ENCODE assay signal across 16 mouse cellular contexts in genomic region chr10:23394556-23395245, GRCm38 (mm10). TPM values are rescaled to one million over a fixed set of nuclear protein-coding genes. Genes with fewer than 3 reads are reported as not detected.
DNase-seq lines count a peak whose midpoint lies in the region; ATAC-seq and TF ChIP-seq lines count a peak whose summit lies in the region.
"Had no signal": no experiment of that assay in that cellular context is flagged by ENCODE, and none has a peak within 500 bp of the region (broad histone marks: within the 10 kb centered on the region; RNA-seq: fewer than 3 reads in every experiment).

No protein-coding gene starts in this region.

- 0 out of 2 replicates have a peak overlapping the region, but pooled peaks have one; percentile 4 for H3K27ac ChIP-seq in kidney, embryonic 15.5 days
- H3K27ac ChIP-seq in kidney, embryonic 16.5 days (ENCODE audit: low read length), result no peak overlapping the region
- no peak overlapping the region for H3K27ac ChIP-seq in limb, embryonic 14.5 days (replicated peaks; ENCODE audit: low read depth, low read length)
- H3K27ac ChIP-seq: liver, embryonic 14.5 days; midbrain, embryonic 12.5 days; neural tube, embryonic 12.5 days had no signal

- DNase-seq in cerebellum, postnatal 14 days, result peak; percentile 20 to 60
- no peak for DNase-seq in cerebellum, adult 9-11 months
- peak; percentile 32 for DNase-seq in fibroblast of lung, adult 2 months (ENCODE audit: low read depth)
- peak; percentile 36 for DNase-seq in limb, embryonic 14.5 days (ENCODE audit: low spot score)
- no peak for DNase-seq in spleen, adult 18-20 months
- DNase-seq in kidney, adult 8-10 months, result no peak
- DNase-seq: cerebellum, adult 18-20 months; forebrain, postnatal 0 days; kidney, adult 11 months; right cerebral cortex, adult 18-20 months; thymus, adult 2 months had no signal

- 70% methylated on average over 11 of the region's 11 CpGs for whole genome bisulfite sequencing in kidney, embryonic 15.5 days
- WGBS in kidney, embryonic 16.5 days, result 75% methylated on average over 11 of the region's 11 CpGs
- 73% methylated on average over 11 of the region's 11 CpGs for WGBS in limb, embryonic 14.5 days

- H3K27me3 ChIP-seq in kidney, embryonic 15.5 days, result no peaks in the 10 kb centered on the region
- no peaks in the 10 kb centered on the region for H3K27me3 ChIP-seq in kidney, embryonic 16.5 days (ENCODE audit: insufficient read depth, low read length)
- no peaks in the 10 kb centered on the region for H3K27me3 ChIP-seq in limb, embryonic 14.5 days (ENCODE audit: control insufficient read depth, insufficient read depth, low read length)
- H3K27me3 ChIP-seq: midbrain, embryonic 12.5 days; neural tube, embryonic 12.5 days had no signal

- no peak for TF ChIP-seq POLR2A in limb, embryonic 14.5 days (IDR thresholded peaks at IDR 0.05; ENCODE audit: borderline replicate concordance, extremely low read depth, insufficient read depth, insufficient read length)

- H3K9me3 ChIP-seq in kidney, embryonic 15.5 days (replicated peaks), result no peaks in the 10 kb centered on the region
- H3K9me3 ChIP-seq in kidney, embryonic 16.5 days (ENCODE audit: low read length), result no peaks in the 10 kb centered on the region
- H3K9me3 ChIP-seq in limb, embryonic 14.5 days (ENCODE audit: control insufficient read depth, low read length), result no peaks in the 10 kb centered on the region
- H3K9me3 ChIP-seq: midbrain, embryonic 12.5 days; neural tube, embryonic 12.5 days had no signal

- no peak overlapping the region for H3K9ac ChIP-seq in kidney, embryonic 15.5 days
- no peak overlapping the region for H3K9ac ChIP-seq in kidney, embryonic 16.5 days (replicated peaks; ENCODE audit: low read length)
- H3K9ac ChIP-seq in limb, embryonic 14.5 days (ENCODE audit: low read depth, low read length, severe bottlenecking), result no peak overlapping the region
- H3K9ac ChIP-seq: forebrain, postnatal 0 days; liver, embryonic 14.5 days; midbrain, embryonic 12.5 days; neural tube, embryonic 12.5 days had no signal

- peaks cover 11% of the 10 kb centered on the region for H3K4me1 ChIP-seq in kidney, embryonic 15.5 days
- peaks cover 7% of the 10 kb centered on the region for H3K4me1 ChIP-seq in kidney, embryonic 16.5 days (ENCODE audit: insufficient read depth, low read length)
- H3K4me1 ChIP-seq in limb, embryonic 14.5 days (ENCODE audit: control insufficient read depth, insufficient read depth, low read length), result peaks cover 12% of the 10 kb centered on the region
- H3K4me1 ChIP-seq: midbrain, embryonic 12.5 days; neural tube, embryonic 12.5 days had no signal

- H3K4me2 ChIP-seq in kidney, embryonic 15.5 days, result no peak overlapping the region
- no peak overlapping the region for H3K4me2 ChIP-seq in kidney, embryonic 16.5 days (replicated peaks; ENCODE audit: low read depth, low read length)
- no peak overlapping the region for H3K4me2 ChIP-seq in limb, embryonic 14.5 days (replicated peaks; ENCODE audit: low read depth, low read length, severe bottlenecking)
- H3K4me2 ChIP-seq: midbrain, embryonic 12.5 days; neural tube, embryonic 12.5 days had no signal

- no peaks in the 10 kb centered on the region for H3K36me3 ChIP-seq in kidney, embryonic 15.5 days
- no peaks in the 10 kb centered on the region for H3K36me3 ChIP-seq in kidney, embryonic 16.5 days (ENCODE audit: insufficient read depth, low read length)
- no peaks in the 10 kb centered on the region for H3K36me3 ChIP-seq in limb, embryonic 14.5 days (ENCODE audit: control insufficient read depth, insufficient read depth, low read length)
- H3K36me3 ChIP-seq: midbrain, embryonic 12.5 days; neural tube, embryonic 12.5 days had no signal

- no peak for ATAC-seq in kidney, embryonic 15.5 days (replicated peaks; ENCODE audit: low FRiP score)
- no peak for ATAC-seq in kidney, embryonic 16.5 days (ENCODE audit: low FRiP score, low TSS enrichment)
- no peak for ATAC-seq in limb, embryonic 14.5 days (ENCODE audit: low FRiP score, low read depth)
- ATAC-seq: forebrain, postnatal 0 days had no signal

- H3K4me3 ChIP-seq in kidney, embryonic 15.5 days (replicated peaks), result no peak overlapping the region
- H3K4me3 ChIP-seq in kidney, embryonic 16.5 days (ENCODE audit: low read length), result no peak overlapping the region
- H3K4me3 ChIP-seq in limb, embryonic 14.5 days (replicated peaks; ENCODE audit: low read length), result no peak overlapping the region
- H3K4me3 ChIP-seq: midbrain, embryonic 12.5 days; neural tube, embryonic 12.5 days had no signal

RNA-seq across cellular contexts. Expression of gene Eya4, which starts 44.1 kb away (rescaled TPM):
- polyA plus RNA-seq in kidney, embryonic 15.5 days (2015; fragmentation: Nextera tagmentation; extraction: Ambion mirVana), result 12.2 and 12.9 TPM in 2 replicates
- 9.7 and 12.2 TPM in 2 replicates for polyA plus RNA-seq in kidney, embryonic 16.5 days (2015; fragmentation: Nextera tagmentation; extraction: Ambion mirVana)
- 12.5 and 13.8 TPM in 2 replicates for polyA plus RNA-seq in limb, embryonic 14.5 days (2012; rRNA removed)
- 6.6 and 7.3 TPM in 2 replicates for polyA plus RNA-seq in limb, embryonic 14.5 days (2014; fragmentation: Nextera tagmentation; extraction: Ambion mirVana)

Comparison
In these comparisons a context has a peak if more than half of its experiments do, and no peak if none do; other contexts are left out.
1. DNase-seq: peak in cerebellum, postnatal 14 days (2 of 2), fibroblast of lung, adult 2 months (single experiment) and limb, embryonic 14.5 days (single experiment); none in cerebellum, adult 9-11 months (single experiment), spleen, adult 18-20 months (0 of 2) and kidney, adult 8-10 months (0 of 2).